Mouse (Mus musculus) ovary, postnatal 10 days (tissue): ENCODE data around the gene Rbm20.

Source experiments
- DNase-seq: peaks from one replicate; pipeline ENCODE4 v3.0.0; 2022; ENCODE audit warnings: low spot score

The Rbm20 gene

GRCm38 (mm10) chr19:53757432-53758109, 80.5 kb downstream of the Rbm20 start:
- DNase-seq, result no peak

- no peak for DNase-seq
Observed at GRCm38 (mm10) chr19:53758881-53759418, 81.8 kb downstream of the Rbm20 start.

- no peak for DNase-seq
Observed at GRCm38 (mm10) chr19:53760125-53761101, 83.3 kb downstream of the Rbm20 start.

- DNase-seq, result no peak
Observed at GRCm38 (mm10) chr19:53762749-53763438, 85.8 kb downstream of the Rbm20 start.

- DNase-seq, result no peak
Observed at GRCm38 (mm10) chr19:53764688-53765478, 87.8 kb downstream of the Rbm20 start.

GRCm38 (mm10) chr19:53768478-53768877, 91.4 kb downstream of the Rbm20 start:
- no peak for DNase-seq

- no peak for DNase-seq
Observed at GRCm38 (mm10) chr19:53773937-53774640, 97.0 kb downstream of the Rbm20 start.

- DNase-seq, result no peak
Observed at GRCm38 (mm10) chr19:53774641-53775350, 97.7 kb downstream of the Rbm20 start.

- DNase-seq, result no peak
Observed at GRCm38 (mm10) chr19:53779402-53779801, 102.3 kb downstream of the Rbm20 start.

- DNase-seq, result no peak
Observed at GRCm38 (mm10) chr19:53779818-53780217, 102.7 kb downstream of the Rbm20 start.

- DNase-seq, result no peak
Observed at GRCm38 (mm10) chr19:53780752-53781602, 103.9 kb downstream of the Rbm20 start.

- no peak for DNase-seq
Observed at GRCm38 (mm10) chr19:53781826-53782225, 104.7 kb downstream of the Rbm20 start.

GRCm38 (mm10) chr19:53785352-53785751, 108.2 kb downstream of the Rbm20 start:
- no peak for DNase-seq

GRCm38 (mm10) chr19:53786239-53786638, 109.1 kb downstream of the Rbm20 start:
- DNase-seq, result no peak

- DNase-seq, result no peak
Observed at GRCm38 (mm10) chr19:53786836-53787235, 109.7 kb downstream of the Rbm20 start.

- no peak for DNase-seq
Observed at GRCm38 (mm10) chr19:53788621-53789331, 111.7 kb downstream of the Rbm20 start.

- no peak for DNase-seq
Observed at GRCm38 (mm10) chr19:53789571-53789970, 112.5 kb downstream of the Rbm20 start.
